Comparison of ENCODE assay signal across 10 mouse cellular contexts in genomic region chr3:101070230-101070795, GRCm38 (mm10). TPM values are rescaled to one million over a fixed set of nuclear protein-coding genes. Genes with fewer than 3 reads are reported as not detected.
DNase-seq lines count a peak whose midpoint lies in the region; ATAC-seq and TF ChIP-seq lines count a peak whose summit lies in the region.
"Had no signal": no experiment of that assay in that cellular context is flagged by ENCODE, and none has a peak within 500 bp of the region (broad histone marks: within the 10 kb centered on the region; RNA-seq: fewer than 3 reads in every experiment).

No protein-coding gene starts in this region.

- no peaks in the 10 kb centered on the region for H3K4me1 ChIP-seq in forebrain, postnatal 0 days (ENCODE audit: insufficient read depth)
- H3K4me1 ChIP-seq in hindbrain, embryonic 15.5 days (replicated peaks): peaks cover 19% of the 10 kb centered on the region
- H3K4me1 ChIP-seq in midbrain, embryonic 13.5 days (replicated peaks): peaks cover 70% of the 10 kb centered on the region
- peaks cover 16% of the 10 kb centered on the region for H3K4me1 ChIP-seq in thymus, adult 2 months (replicated peaks; ENCODE audit: control insufficient read depth, insufficient read depth, low read length)

- TF ChIP-seq CTCF in forebrain, postnatal 0 days (IDR thresholded peaks at IDR 0.05; ENCODE audit: low read depth): no peak
- TF ChIP-seq CTCF in thymus, adult 2 months (IDR thresholded peaks at IDR 0.05; ENCODE audit: borderline replicate concordance, control insufficient read depth, extremely low read depth, insufficient read depth, low read length, poor library complexity): no peak

- H3K9me3 ChIP-seq in forebrain, postnatal 0 days (ENCODE audit: low read length): no peaks in the 10 kb centered on the region
- H3K9me3 ChIP-seq in hindbrain, embryonic 15.5 days: no peaks in the 10 kb centered on the region
- H3K9me3 ChIP-seq in midbrain, embryonic 13.5 days: no peaks in the 10 kb centered on the region
- H3K9me3 ChIP-seq: G1E; limb, embryonic 13.5 days had no signal

- H3K36me3 ChIP-seq in forebrain, postnatal 0 days (ENCODE audit: insufficient read depth): no peaks in the 10 kb centered on the region
- no peaks in the 10 kb centered on the region for H3K36me3 ChIP-seq in hindbrain, embryonic 15.5 days
- no peaks in the 10 kb centered on the region; the same call in 1 of the 2 replicates for H3K36me3 ChIP-seq in midbrain, embryonic 13.5 days
- H3K36me3 ChIP-seq in thymus, adult 2 months (ENCODE audit: control insufficient read depth, insufficient read depth, low read length): no peaks in the 10 kb centered on the region
- H3K36me3 ChIP-seq: G1E had no signal

- H3K27me3 ChIP-seq in forebrain, postnatal 0 days (ENCODE audit: insufficient read depth, low read length): no peaks in the 10 kb centered on the region
- H3K27me3 ChIP-seq in hindbrain, embryonic 15.5 days: no peaks in the 10 kb centered on the region
- no peaks in the 10 kb centered on the region for H3K27me3 ChIP-seq in midbrain, embryonic 13.5 days
- no peaks in the 10 kb centered on the region for H3K27me3 ChIP-seq in thymus, adult 2 months (ENCODE audit: control insufficient read depth, insufficient read depth, low read length)
- H3K27me3 ChIP-seq: limb, embryonic 13.5 days had no signal

- H3K9ac ChIP-seq in forebrain, postnatal 0 days: no peak overlapping the region
- H3K9ac ChIP-seq in hindbrain, embryonic 15.5 days: no peak overlapping the region
- 0 out of 2 replicates have a peak overlapping the region, but pooled peaks have one; percentile 19 for H3K9ac ChIP-seq in midbrain, embryonic 13.5 days (replicated peaks)
- H3K9ac ChIP-seq: limb, embryonic 13.5 days had no signal

- DNase-seq in ovary, postnatal 36 days (ENCODE audit: low spot score): peak; percentile 38
- DNase-seq in ovary, postnatal 14 days (ENCODE audit: low spot score): no peak
- no peak for DNase-seq in forebrain, postnatal 0 days
- DNase-seq in cerebellum, postnatal 4 days (ENCODE audit: low spot score in 2 of 2): no peak
- DNase-seq in thymus, postnatal 4 days: no peak
- no peak for DNase-seq in thymus, adult 2 months

- H3K4me3 ChIP-seq in forebrain, postnatal 0 days (ENCODE audit: low read depth, low read length): no peak overlapping the region
- H3K4me3 ChIP-seq in hindbrain, embryonic 15.5 days: no peak overlapping the region
- no peak overlapping the region for H3K4me3 ChIP-seq in midbrain, embryonic 13.5 days (replicated peaks)
- H3K4me3 ChIP-seq in thymus, adult 2 months (ENCODE audit: control insufficient read depth, insufficient read depth, low read length): no peak overlapping the region
- H3K4me3 ChIP-seq: limb, embryonic 13.5 days had no signal

- H3K27ac ChIP-seq in forebrain, postnatal 0 days (ENCODE audit: low read depth, low read length): peak overlapping the region; percentile 29
- H3K27ac ChIP-seq in hindbrain, embryonic 15.5 days (replicated peaks): 0 out of 2 replicates have a peak overlapping the region, but pooled peaks have one; percentile 23
- peak overlapping the region; percentile 83 for H3K27ac ChIP-seq in midbrain, embryonic 13.5 days
- no peak overlapping the region for H3K27ac ChIP-seq in thymus, adult 2 months (ENCODE audit: control insufficient read depth, insufficient read depth, low read length)
- H3K27ac ChIP-seq: limb, embryonic 13.5 days had no signal

- no peak for ATAC-seq in forebrain, postnatal 0 days
- peak; percentile 29; the same call in 1 of the 2 replicates for ATAC-seq in hindbrain, embryonic 15.5 days (ENCODE audit: low FRiP score, low read depth)
- peak; percentile 78 for ATAC-seq in midbrain, embryonic 13.5 days

- H3K4me2 ChIP-seq in forebrain, postnatal 0 days (ENCODE audit: low read depth): no peak overlapping the region
- H3K4me2 ChIP-seq in hindbrain, embryonic 15.5 days: no peak overlapping the region
- H3K4me2 ChIP-seq in midbrain, embryonic 13.5 days (replicated peaks): 0 out of 2 replicates have a peak overlapping the region, but pooled peaks have one; percentile 23
- H3K4me2 ChIP-seq: limb, embryonic 13.5 days had no signal

- no peak for TF ChIP-seq POLR2A in thymus, adult 2 months (IDR thresholded peaks at IDR 0.05; ENCODE audit: control insufficient read depth, extremely low read depth, insufficient read depth, low read length, poor library complexity)

- WGBS in forebrain, postnatal 0 days: 19% methylated on average over 10 of the region's 10 CpGs
- WGBS in hindbrain, embryonic 15.5 days: 53% methylated on average over 10 of the region's 10 CpGs
- WGBS in midbrain, embryonic 13.5 days: 18% methylated on average over 10 of the region's 10 CpGs
- 96% methylated on average over 10 of the region's 10 CpGs for WGBS in thymus, adult 2 months

RNA-seq across cellular contexts. Expression of gene Ptgfrn, which starts 39.8 kb away (rescaled TPM):
- 37.7 and 40.2 TPM in 2 replicates for total RNA-seq in forebrain, postnatal 0 days (2014; rRNA removed)
- polyA plus RNA-seq in forebrain, postnatal 0 days (2015; fragmentation: Nextera tagmentation; extraction: Ambion mirVana): 2.7 and 3.2 TPM in 2 replicates
- 2.4 and 2.7 TPM in 2 replicates for polyA plus RNA-seq in hindbrain, embryonic 15.5 days (2015; fragmentation: Nextera tagmentation; extraction: Ambion mirVana)
- 2.3 TPM in 2 replicates for polyA plus RNA-seq in midbrain, embryonic 13.5 days (2015; fragmentation: Nextera tagmentation; extraction: Ambion mirVana)
- polyA plus RNA-seq in thymus, adult 2 months (2012; rRNA removed): 7.9 and 8.0 TPM in 2 replicates
- polyA plus RNA-seq: G1E had no signal

RNA-seq across cellular contexts. Expression of gene Cd101, which starts 41.0 kb away (rescaled TPM):
- total RNA-seq in forebrain, postnatal 0 days (2014; rRNA removed): 0.23 and 0.43 TPM in 2 replicates
- 0.11 TPM in 1 of 2 replicates, not detected in the other for polyA plus RNA-seq in forebrain, postnatal 0 days (2015; fragmentation: Nextera tagmentation; extraction: Ambion mirVana)
- 0.05 and 0.09 TPM in 2 replicates for polyA plus RNA-seq in hindbrain, embryonic 15.5 days (2015; fragmentation: Nextera tagmentation; extraction: Ambion mirVana)
- 0.06 TPM in 1 of 2 replicates, not detected in the other for polyA plus RNA-seq in midbrain, embryonic 13.5 days (2015; fragmentation: Nextera tagmentation; extraction: Ambion mirVana)
- 1.4 and 1.6 TPM in 2 replicates for polyA plus RNA-seq in thymus, adult 2 months (2012; rRNA removed)
- polyA plus RNA-seq: G1E had no signal
